In genomic region chr3:95668589-95669308, GRCm38 (mm10) we compare ENCODE assay signal across 8 mouse cellular contexts. TPM values are rescaled to one million over a fixed set of nuclear protein-coding genes. Genes with fewer than 3 reads are reported as not detected.
DNase-seq lines count a peak whose midpoint lies in the region; ATAC-seq and TF ChIP-seq lines count a peak whose summit lies in the region.

No protein-coding gene starts in this region.

- TF ChIP-seq CTCF in stomach, postnatal 0 days (IDR thresholded peaks at IDR 0.05; ENCODE audit: low read depth), result no peak

- peaks cover 43% of the 10 kb centered on the region for H3K4me1 ChIP-seq in forebrain, embryonic 13.5 days
- peaks cover 51% of the 10 kb centered on the region for H3K4me1 ChIP-seq in limb, embryonic 15.5 days
- peaks cover 29% of the 10 kb centered on the region for H3K4me1 ChIP-seq in stomach, postnatal 0 days (replicated peaks; ENCODE audit: control insufficient read depth, insufficient read depth)

- peak overlapping the region; percentile 87 for H3K27ac ChIP-seq in forebrain, embryonic 13.5 days
- peak overlapping the region; percentile 86 for H3K27ac ChIP-seq in limb, embryonic 15.5 days
- peak overlapping the region; percentile 94 for H3K27ac ChIP-seq in stomach, postnatal 0 days (replicated peaks)

- no peaks in the 10 kb centered on the region for H3K9me3 ChIP-seq in forebrain, embryonic 13.5 days (replicated peaks)
- H3K9me3 ChIP-seq in limb, embryonic 15.5 days, result no peaks in the 10 kb centered on the region
- no peaks in the 10 kb centered on the region for H3K9me3 ChIP-seq in stomach, postnatal 0 days (ENCODE audit: control insufficient read depth, low read length)

- 0 out of 2 replicates have a peak, but pooled peaks have one; percentile 46 for ATAC-seq in forebrain, embryonic 13.5 days
- no peak for ATAC-seq in limb, embryonic 15.5 days (ENCODE audit: insufficient number of reproducible peaks, low FRiP score, low TSS enrichment, low read depth)
- 0 out of 2 replicates have a peak, but pooled peaks have one; percentile 5 for ATAC-seq in stomach, postnatal 0 days (ENCODE audit: low FRiP score, low TSS enrichment)

- H3K4me2 ChIP-seq in forebrain, embryonic 13.5 days, result no peak overlapping the region; the same call in 1 of the 2 replicates
- no peak overlapping the region for H3K4me2 ChIP-seq in limb, embryonic 15.5 days
- H3K4me2 ChIP-seq in stomach, postnatal 0 days (replicated peaks; ENCODE audit: low read depth), result peak overlapping the region; percentile 15

- peak; percentile 96 for DNase-seq in heart, adult 11 months
- no peak for DNase-seq in heart, postnatal 25 days (ENCODE audit: low spot score)
- DNase-seq in A20 (ENCODE audit: low read depth, low spot score), result peak; percentile 81
- peak; percentile 37 for DNase-seq in stomach, postnatal 0 days (ENCODE audit: low spot score)
- no peak for DNase-seq in cerebellum, adult 11-12 months
- no peak for DNase-seq in cerebellum, postnatal 4 days (ENCODE audit: low spot score in 2 of 2)

- TF ChIP-seq EP300 in stomach, postnatal 0 days (optimal IDR thresholded peaks at IDR 0.05), result no peak

- no peaks in the 10 kb centered on the region for H3K27me3 ChIP-seq in forebrain, embryonic 13.5 days
- H3K27me3 ChIP-seq in limb, embryonic 15.5 days, result no peaks in the 10 kb centered on the region
- no peaks in the 10 kb centered on the region for H3K27me3 ChIP-seq in stomach, postnatal 0 days (ENCODE audit: control insufficient read depth, insufficient read depth, low read length)

- no peak overlapping the region for H3K9ac ChIP-seq in forebrain, embryonic 13.5 days
- H3K9ac ChIP-seq in limb, embryonic 15.5 days, result no peak overlapping the region
- no peak overlapping the region for H3K9ac ChIP-seq in stomach, postnatal 0 days (ENCODE audit: low read length)

- intact Hi-C loops in heart, postnatal 25 days (cut with DNase I), result no loop called here

- no peak overlapping the region for H3K4me3 ChIP-seq in forebrain, embryonic 13.5 days
- no peak overlapping the region for H3K4me3 ChIP-seq in limb, embryonic 15.5 days
- H3K4me3 ChIP-seq in stomach, postnatal 0 days (ENCODE audit: low read depth, low read length), result no peak overlapping the region

- WGBS in forebrain, embryonic 13.5 days, result 83% methylated on average over 7 of the region's 7 CpGs
- 75% methylated on average over 7 of the region's 7 CpGs for WGBS in limb, embryonic 15.5 days
- 34% methylated on average over 7 of the region's 7 CpGs for WGBS in stomach, postnatal 0 days

- peaks cover 45% of the 10 kb centered on the region for H3K36me3 ChIP-seq in forebrain, embryonic 13.5 days (ENCODE audit: poor library complexity, severe bottlenecking)
- peaks cover 28% of the 10 kb centered on the region for H3K36me3 ChIP-seq in limb, embryonic 15.5 days
- H3K36me3 ChIP-seq in stomach, postnatal 0 days (ENCODE audit: control insufficient read depth, insufficient read depth, low read length), result no peaks in the 10 kb centered on the region; the same call in 1 of the 2 replicates

RNA-seq across cellular contexts. Expression of gene Mcl1, which starts 10.2 kb away (rescaled TPM):
- total RNA-seq in heart, postnatal 25 days (2021), result 100 to 1,000 TPM; 128 to 152 TPM
- polyA plus RNA-seq in forebrain, embryonic 13.5 days (2015; fragmentation: Nextera tagmentation; extraction: Ambion mirVana), result 40.3 and 44.0 TPM in 2 replicates
- 35.2 and 46.1 TPM in 2 replicates for polyA plus RNA-seq in limb, embryonic 15.5 days (2015; fragmentation: Nextera tagmentation; extraction: Ambion mirVana)
- 57.9 and 59.2 TPM in 2 replicates for polyA plus RNA-seq in stomach, postnatal 0 days (2015; fragmentation: Nextera tagmentation; extraction: Ambion mirVana)

RNA-seq across cellular contexts. Expression of gene Adamtsl4, which starts 19.0 kb away (rescaled TPM):
- total RNA-seq in heart, postnatal 25 days (2021), result 10 to 100 TPM; 52.6 to 64.6 TPM
- polyA plus RNA-seq in forebrain, embryonic 13.5 days (2015; fragmentation: Nextera tagmentation; extraction: Ambion mirVana), result 0.53 and 0.80 TPM in 2 replicates
- 5.4 and 11.2 TPM in 2 replicates for polyA plus RNA-seq in limb, embryonic 15.5 days (2015; fragmentation: Nextera tagmentation; extraction: Ambion mirVana)
- polyA plus RNA-seq in stomach, postnatal 0 days (2015; fragmentation: Nextera tagmentation; extraction: Ambion mirVana), result 9.4 and 10.4 TPM in 2 replicates

RNA-seq across cellular contexts. Expression of gene Ensa, which starts 44.0 kb away (rescaled TPM):
- 10 to 100 TPM; 67.4 to 72.2 TPM for total RNA-seq in heart, postnatal 25 days (2021)
- polyA plus RNA-seq in forebrain, embryonic 13.5 days (2015; fragmentation: Nextera tagmentation; extraction: Ambion mirVana), result 98.1 and 108 TPM in 2 replicates
- polyA plus RNA-seq in limb, embryonic 15.5 days (2015; fragmentation: Nextera tagmentation; extraction: Ambion mirVana), result 73.4 and 74.7 TPM in 2 replicates
- polyA plus RNA-seq in stomach, postnatal 0 days (2015; fragmentation: Nextera tagmentation; extraction: Ambion mirVana), result 42.3 and 44.2 TPM in 2 replicates

Comparison
In these comparisons a context has a peak if more than half of its experiments do, and no peak if none do; other contexts are left out.
1. DNase-seq: peak in heart, adult 11 months (single experiment), A20 (single experiment) and stomach, postnatal 0 days (single experiment); none in heart, postnatal 25 days (single experiment), cerebellum, adult 11-12 months (single experiment) and cerebellum, postnatal 4 days (0 of 2).
2. Peak in every context shown above with its lines, with median percentiles within 50 percentile points of each other: H3K27ac ChIP-seq.